Mouse (Mus musculus): Measurements from ENCODE around the gene Olfr704. TPM values are rescaled to one million over a fixed set of nuclear protein-coding genes. Genes with fewer than 3 reads are reported as not detected.
"Not testable (repeated sequence)": the region's sequence is repeated elsewhere in the genome, so short reads cannot be mapped to it uniquely, and the experiment has no call there.

Gene Olfr704
- not detected for total RNA-seq (2021)

- DNase-seq, result no peak
- intact Hi-C loops (cut with DNase I), result no loop called here
Measured at GRCm38 (mm10) chr7:106862885-106863284, at the start of gene Olfr704. Gene Olfr704 (plus strand): TSS chr7:106863185.

- DNase-seq, result no peak
- intact Hi-C loops (cut with DNase I), result no loop called here
Measured at GRCm38 (mm10) chr7:106813829-106814228, 49.2 kb upstream of the Olfr704 start, which contains the start of gene Olfr701. Gene Olfr701 (plus strand): TSS chr7:106814129.

- intact Hi-C loops (cut with DNase I), result no loop called here
- DNase-seq, result no peak
Measured at GRCm38 (mm10) chr7:106815775-106816174, 47.2 kb upstream of the Olfr704 start.

GRCm38 (mm10) chr7:106818414-106818813 lies 44.6 kb upstream of the Olfr704 start:
- intact Hi-C loops (cut with DNase I), result no loop called here
- DNase-seq, result no peak

- intact Hi-C loops (cut with DNase I), result no loop called here
- DNase-seq, result no peak
Measured at GRCm38 (mm10) chr7:106833793-106834192, 29.2 kb upstream of the Olfr704 start, which contains the start of gene Olfr702. Gene Olfr702 (minus strand): TSS chr7:106833893.

- intact Hi-C loops (cut with DNase I), result no loop called here
- no peak for DNase-seq
Measured at GRCm38 (mm10) chr7:106843060-106843459, 19.9 kb upstream of the Olfr704 start, which contains the start of gene Olfr703. Gene Olfr703 (plus strand): TSS chr7:106843360.

- DNase-seq, result no peak
- intact Hi-C loops (cut with DNase I), result no loop called here
Measured at GRCm38 (mm10) chr7:106876791-106877190, 13.8 kb downstream of the Olfr704 start, which contains the start of gene Olfr705. Gene Olfr705 (minus strand): TSS chr7:106876891.

GRCm38 (mm10) chr7:106888062-106888461 lies 25.1 kb downstream of the Olfr704 start, which contains the start of gene Olfr706:
Gene Olfr706 (minus strand): TSS chr7:106888162.
- intact Hi-C loops (cut with DNase I), result no loop called here
- no peak for DNase-seq

- intact Hi-C loops (cut with DNase I); DNase-seq: not testable (repeated sequence)
Measured at GRCm38 (mm10) chr7:106901141-106901540, 38.2 kb downstream of the Olfr704 start, which contains the start of gene Olfr707. Gene Olfr707 (minus strand): TSS chr7:106901241.

- DNase-seq, result no peak
- intact Hi-C loops (cut with DNase I), result no loop called here
Measured at GRCm38 (mm10) chr7:106907676-106908075, 44.7 kb downstream of the Olfr704 start, which contains the start of gene Olfr1532-ps1. Gene Olfr1532-ps1 (plus strand): TSS chr7:106908001.

Other genes starting within 250 kb of the Olfr704 start
- gene Olfr693, start 182.6 kb upstream of the Olfr704 start, total RNA-seq (2021), result not detected
- not detected for gene Olfr694, start 171.4 kb upstream of the Olfr704 start, total RNA-seq (2021)
- not detected for gene Olfr695, start 146.8 kb upstream of the Olfr704 start, total RNA-seq (2021)
- not detected for gene Olfr697, start 120.7 kb upstream of the Olfr704 start, total RNA-seq (2021)
- not detected for gene Olfr698, start 107.8 kb upstream of the Olfr704 start, total RNA-seq (2021)
- gene Olfr699, start 70.0 kb upstream of the Olfr704 start, total RNA-seq (2021), result not detected
- gene Olfr700, start 54.4 kb upstream of the Olfr704 start, total RNA-seq (2021), result not detected
- gene Olfr701, start 49.1 kb upstream of the Olfr704 start, total RNA-seq (2021), result not detected
- gene Olfr702, start 29.3 kb upstream of the Olfr704 start, total RNA-seq (2021), result not detected
- gene Olfr703, start 19.8 kb upstream of the Olfr704 start, total RNA-seq (2021), result not detected
- gene Olfr705, start 13.7 kb downstream of the Olfr704 start, total RNA-seq (2021), result not detected
- not detected for gene Olfr706, start 25.0 kb downstream of the Olfr704 start, total RNA-seq (2021)
- gene Olfr707, start 38.1 kb downstream of the Olfr704 start, total RNA-seq (2021), result not detected
- not detected for gene Olfr1532-ps1, start 44.8 kb downstream of the Olfr704 start, total RNA-seq (2021)
- not detected for gene Olfr709-ps1, start 69.0 kb downstream of the Olfr704 start, total RNA-seq (2021)
- not detected for gene Olfr710, start 85.1 kb downstream of the Olfr704 start, total RNA-seq (2021)
- gene Olfr6, start 100.8 kb downstream of the Olfr704 start, total RNA-seq (2021), result not detected
- not detected for gene Olfr711, start 112.3 kb downstream of the Olfr704 start, total RNA-seq (2021)
- not detected for gene Olfr2, start 142.9 kb downstream of the Olfr704 start, total RNA-seq (2021)
- gene Olfr713, start 168.0 kb downstream of the Olfr704 start, total RNA-seq (2021), result not detected
- not detected for gene Olfr714, start 207.8 kb downstream of the Olfr704 start, total RNA-seq (2021)
- not detected for gene Olfr17, start 230.0 kb downstream of the Olfr704 start, total RNA-seq (2021)
- not detected for gene Olfr715b, start 247.2 kb downstream of the Olfr704 start, total RNA-seq (2021)